Mouse (Mus musculus) gastrocnemius, postnatal 36 days (tissue): ENCODE results near the gene Kdm4c. TPM values are rescaled to one million over a fixed set of nuclear protein-coding genes. Genes with fewer than 3 reads are reported as not detected.
"Not testable (repeated sequence)": the region's sequence is repeated elsewhere in the genome, so short reads cannot be mapped to it uniquely, and the experiment has no call there.

Experiments used
- DNase-seq, 2 experiments: peaks; one replicate each; pipeline ENCODE4 v3.0.0; 2022
- intact Hi-C: fragments of 180-260 bp; cut with DNase I; formaldehyde crosslinking; loops from one replicate; pipeline ENCODE4 v1.15.1; 2025
- long read RNA-seq, 2 experiments: library from polyadenylated mRNA; stranded (forward); transcript quantifications; one replicate each; pipeline ENCODE4 v2.0.0; 2021
- total RNA-seq, 2 experiments: library from RNA; stranded (reverse); gene quantifications; 2 replicates each; pipeline ENCODE4 v1.2.3; 2021

The Kdm4c gene
- total RNA-seq = 1 to 10 TPM; 5.6 to 9.4 TPM
- long read RNA-seq, experiment 1 = 0 reads
- long read RNA-seq, experiment 2, full-length matches to known transcripts = 2 of 4 reads
- long read RNA-seq, experiment 2, partial matches to known transcripts = 1 of 4 reads
- long read RNA-seq, experiment 2, other reads (novel, unspliced or antisense) = 1 of 4 reads

- intact Hi-C loops = no loop called here
These were observed at the start of gene Kdm4c for GRCm38 (mm10) chr4:74242176-74242575. TSS of gene Kdm4c (plus strand) at chr4:74242497.

GRCm38 (mm10) chr4:74201281-74201811 lies 41.0 kb upstream of the Kdm4c start:
- DNase-seq = no peak
- intact Hi-C loops = no loop called here

More at GRCm38 (mm10) chr4:74242176-74242575, at the start of gene Kdm4c:
- no peak for DNase-seq

- intact Hi-C loops, DNase-seq: not testable (repeated sequence)
These were observed 20.5 kb upstream of the Kdm4c start for GRCm38 (mm10) chr4:74221780-74222179.

GRCm38 (mm10) chr4:74222360-74222759 lies 19.9 kb upstream of the Kdm4c start:
- DNase-seq = no peak
- intact Hi-C loops = no loop called here

DNA sequence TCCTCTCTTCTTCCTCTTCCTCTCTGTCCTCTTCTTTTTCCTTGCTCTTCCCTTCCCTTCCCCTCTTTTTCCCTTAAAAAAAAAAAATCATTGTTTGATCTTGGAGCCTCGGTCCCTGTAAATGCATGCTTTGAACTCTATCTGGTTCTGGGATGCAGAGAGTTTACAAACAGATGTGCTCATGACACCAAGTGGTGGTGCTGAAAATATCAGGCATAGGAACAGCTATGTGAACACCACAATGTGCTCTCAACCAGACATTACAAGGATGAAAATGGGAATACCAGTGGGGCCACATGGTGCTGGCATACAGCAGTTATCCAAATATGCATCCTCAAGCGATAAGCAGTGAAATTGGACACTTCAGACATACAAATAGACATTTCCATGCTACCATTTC lies 18.1 kb upstream of the Kdm4c start:
- no peak for DNase-seq
- intact Hi-C loops = no loop called here

DNA sequence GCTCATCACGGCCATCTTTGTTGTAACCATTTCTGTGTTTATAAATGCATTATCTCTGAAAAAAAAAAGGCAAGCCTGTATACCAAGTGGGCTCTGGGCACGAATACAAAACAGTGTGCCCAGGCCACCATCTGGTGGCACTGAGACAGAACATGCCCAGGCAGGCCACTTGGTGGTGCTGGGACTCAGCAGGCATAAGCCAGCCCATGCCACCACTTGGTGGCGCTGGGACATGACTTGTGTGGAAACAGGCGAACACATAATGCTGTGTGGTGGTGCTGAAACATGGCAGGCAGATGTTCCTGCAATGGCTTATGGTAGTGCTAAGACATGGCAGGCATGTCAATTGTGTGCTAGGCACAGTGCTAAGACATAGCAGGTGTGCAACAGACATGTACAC lies 11.3 kb upstream of the Kdm4c start:
- no peak for DNase-seq
- intact Hi-C loops = no loop called here

GRCm38 (mm10) chr4:74231405-74231804 lies 10.9 kb upstream of the Kdm4c start:
- DNase-seq = no peak
- intact Hi-C loops = no loop called here

DNA sequence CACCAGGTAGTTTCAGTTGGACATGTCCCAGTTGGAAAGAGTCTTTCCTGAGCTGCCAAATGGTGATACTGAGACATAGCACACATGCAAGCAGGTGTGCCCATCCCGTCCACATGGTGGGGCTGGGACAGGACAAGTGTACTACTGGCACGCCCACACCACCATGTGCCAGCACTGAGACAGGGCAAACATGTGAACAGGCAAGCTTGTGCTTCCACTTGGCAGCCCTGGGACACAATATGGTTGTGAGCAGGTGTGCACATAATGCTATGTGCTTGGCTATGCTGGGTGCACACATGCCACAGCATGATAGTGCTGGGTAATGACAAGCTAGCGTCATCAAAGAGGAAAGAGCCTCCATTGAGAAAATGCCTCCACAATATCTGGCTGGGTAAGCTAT lies 8.8 kb upstream of the Kdm4c start:
- no peak for DNase-seq
- intact Hi-C loops = no loop called here

- DNase-seq = peak; percentile 93 to 95
- intact Hi-C loops = no loop called here
These were observed 9.3 kb downstream of the Kdm4c start for GRCm38 (mm10) chr4:74251348-74252244.

GRCm38 (mm10) chr4:74252245-74253105 lies 10.2 kb downstream of the Kdm4c start:
- intact Hi-C loops = no loop called here
- DNase-seq = peak in 1 of 2 experiments; percentile 13

- no peak for DNase-seq
- intact Hi-C loops = no loop called here
These were observed 15.6 kb downstream of the Kdm4c start for GRCm38 (mm10) chr4:74257882-74258281.

DNA sequence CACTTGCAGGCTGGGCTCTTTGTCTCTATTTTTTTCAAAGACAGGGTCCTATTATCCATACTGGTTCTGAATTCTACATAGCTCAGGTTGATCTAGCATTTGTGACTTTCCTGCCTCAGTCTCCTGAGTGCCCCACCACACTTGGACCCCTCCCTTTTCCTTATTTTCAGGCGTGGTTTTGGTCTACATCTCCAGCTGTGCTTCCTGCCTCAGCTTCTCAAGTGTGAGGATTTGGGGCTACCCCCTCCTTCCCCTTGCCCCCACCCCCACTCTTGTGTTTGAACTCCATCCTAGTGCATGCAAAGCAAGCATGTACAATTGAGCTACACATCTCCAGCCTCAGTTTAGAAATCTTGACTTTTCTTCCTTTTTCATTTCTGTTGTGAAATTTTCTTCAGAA lies 16.2 kb downstream of the Kdm4c start:
- no peak for DNase-seq
- intact Hi-C loops = no loop called here

DNA sequence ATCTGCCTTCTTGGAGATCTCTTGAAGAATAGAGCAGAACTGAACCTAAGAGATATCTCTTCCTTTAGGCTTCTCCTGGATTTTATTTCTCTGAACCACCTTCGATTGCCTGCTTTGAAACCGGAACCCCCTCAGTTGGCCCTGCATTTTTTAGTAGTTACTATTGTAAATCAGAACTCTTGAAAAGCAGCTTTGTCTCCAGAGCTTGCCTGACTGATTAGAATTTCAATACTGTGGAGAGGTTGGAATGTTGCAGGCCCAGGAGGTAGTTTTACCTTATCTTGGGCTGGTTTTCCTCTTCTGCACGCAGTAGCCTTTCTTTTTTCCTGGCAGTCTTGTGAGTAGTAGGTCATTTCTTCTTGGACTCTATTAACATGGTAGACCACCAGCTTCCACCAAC lies 17.0 kb downstream of the Kdm4c start:
- intact Hi-C loops = no loop called here
- no peak for DNase-seq

DNA sequence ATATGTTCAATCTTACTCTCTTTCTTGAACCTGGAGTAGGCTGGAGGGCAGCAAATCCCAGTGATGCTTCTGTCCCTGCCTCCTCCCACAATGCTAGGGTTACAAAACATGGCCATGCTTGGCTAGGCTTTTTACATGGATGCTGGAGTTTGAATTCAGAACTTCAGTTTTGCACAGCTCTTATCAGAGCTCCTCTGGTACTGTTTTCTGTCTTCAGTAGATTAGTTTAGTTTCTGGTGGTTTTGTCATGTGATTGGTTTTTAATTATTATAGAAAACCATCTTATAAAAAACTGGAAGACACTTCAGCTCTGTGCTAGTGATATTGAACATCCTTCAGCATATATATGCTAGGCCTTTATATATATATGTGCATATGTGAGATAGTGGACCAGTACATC lies 19.6 kb downstream of the Kdm4c start:
- no peak for DNase-seq
- intact Hi-C loops = no loop called here

GRCm38 (mm10) chr4:74264428-74264955 lies 22.2 kb downstream of the Kdm4c start:
- DNase-seq = no peak
- intact Hi-C loops = no loop called here

GRCm38 (mm10) chr4:74271180-74271579 lies 28.9 kb downstream of the Kdm4c start:
- intact Hi-C loops = no loop called here
- no peak for DNase-seq

DNA sequence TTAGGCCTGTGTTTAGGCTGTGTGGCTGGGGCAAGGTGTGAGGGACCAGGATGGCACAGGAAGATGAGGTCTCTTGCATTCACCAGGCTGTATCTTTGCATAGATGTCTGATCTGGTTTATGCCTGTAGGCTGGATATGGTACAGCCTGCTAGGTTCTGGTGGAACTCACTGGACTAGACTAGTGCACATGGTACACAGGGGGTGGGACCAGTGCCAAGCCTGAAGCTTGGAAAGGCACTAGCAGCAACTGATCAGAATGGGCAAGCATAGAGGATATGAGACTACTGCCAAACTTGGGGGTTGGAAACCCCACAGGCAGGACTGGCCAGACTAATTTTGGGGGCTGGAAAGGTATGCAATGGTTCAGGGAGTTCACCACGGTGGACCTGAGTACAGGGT lies 35.2 kb downstream of the Kdm4c start:
- intact Hi-C loops = no loop called here
- no peak for DNase-seq

DNA sequence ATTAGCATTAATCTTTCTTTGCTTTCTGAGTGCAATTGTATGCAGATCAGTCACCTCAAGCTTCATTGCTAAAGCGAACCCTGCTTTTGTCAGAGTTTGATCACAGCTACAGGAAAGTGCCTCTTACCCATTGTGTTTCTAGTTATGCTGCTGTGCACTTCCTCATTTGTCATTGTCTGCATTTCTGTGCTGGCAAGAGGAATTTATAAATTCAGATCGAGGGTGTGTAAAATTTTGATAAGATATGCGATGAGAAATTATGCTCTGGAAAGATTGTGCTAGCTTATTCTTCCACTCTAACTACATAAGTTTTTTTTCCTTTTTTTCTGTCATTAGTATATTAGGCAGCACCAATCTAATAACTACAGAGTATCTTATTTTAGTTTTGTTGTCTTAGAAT lies 37.9 kb downstream of the Kdm4c start:
- no peak for DNase-seq
- intact Hi-C loops = no loop called here

DNA sequence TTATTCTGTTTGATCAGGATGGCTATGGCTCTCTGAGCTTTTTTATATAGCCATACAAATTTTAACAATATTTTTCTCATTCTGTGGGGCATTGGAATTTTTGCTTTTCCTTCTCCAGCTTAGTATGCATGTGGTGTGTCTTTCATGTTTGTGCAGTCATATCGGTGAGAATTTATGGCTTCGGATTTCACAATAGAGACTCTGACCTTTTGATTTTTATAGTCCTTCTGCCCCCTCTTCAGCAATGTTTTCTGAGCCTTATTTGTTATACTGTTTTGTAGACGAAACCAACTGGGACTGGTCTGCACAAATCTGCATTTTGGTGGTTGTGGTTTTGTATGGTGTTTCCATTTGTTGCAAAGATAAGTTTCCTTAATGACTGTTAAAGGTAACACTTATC lies 45.6 kb downstream of the Kdm4c start:
- DNase-seq = no peak
- intact Hi-C loops = no loop called here

DNA sequence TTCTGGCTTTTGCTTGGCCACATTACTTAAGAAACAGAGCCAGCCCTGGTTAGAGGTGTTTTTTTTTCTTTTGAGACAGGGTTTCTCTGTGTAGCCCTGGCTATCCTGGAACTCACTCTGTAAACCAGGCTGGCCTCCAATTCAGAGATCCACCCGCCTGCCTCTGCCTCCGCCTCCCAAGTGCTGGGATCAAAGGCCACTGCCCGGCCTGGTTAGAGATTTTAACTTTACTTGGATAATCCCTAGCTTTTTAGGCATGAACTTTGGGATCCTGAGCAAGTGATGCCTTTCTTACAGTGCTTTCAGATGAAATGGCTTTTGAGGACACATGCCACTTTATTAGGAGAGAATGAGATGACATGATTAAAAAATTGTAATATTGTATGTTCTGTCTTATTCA lies 52.4 kb downstream of the Kdm4c start:
- DNase-seq = no peak
- intact Hi-C loops = no loop called here
